Mouse (Mus musculus): ENCODE results near the gene Rnaset2a. TPM values are rescaled to one million over a fixed set of nuclear protein-coding genes. Genes with fewer than 3 reads are reported as not detected.
"Not testable (repeated sequence)": the region's sequence is repeated elsewhere in the genome, so short reads cannot be mapped to it uniquely, and the experiment has no call there.

The Rnaset2a gene
- 10 to 100 TPM; 54.7 to 87.9 (median 79.3) TPM for total RNA-seq (2022)

DNA sequence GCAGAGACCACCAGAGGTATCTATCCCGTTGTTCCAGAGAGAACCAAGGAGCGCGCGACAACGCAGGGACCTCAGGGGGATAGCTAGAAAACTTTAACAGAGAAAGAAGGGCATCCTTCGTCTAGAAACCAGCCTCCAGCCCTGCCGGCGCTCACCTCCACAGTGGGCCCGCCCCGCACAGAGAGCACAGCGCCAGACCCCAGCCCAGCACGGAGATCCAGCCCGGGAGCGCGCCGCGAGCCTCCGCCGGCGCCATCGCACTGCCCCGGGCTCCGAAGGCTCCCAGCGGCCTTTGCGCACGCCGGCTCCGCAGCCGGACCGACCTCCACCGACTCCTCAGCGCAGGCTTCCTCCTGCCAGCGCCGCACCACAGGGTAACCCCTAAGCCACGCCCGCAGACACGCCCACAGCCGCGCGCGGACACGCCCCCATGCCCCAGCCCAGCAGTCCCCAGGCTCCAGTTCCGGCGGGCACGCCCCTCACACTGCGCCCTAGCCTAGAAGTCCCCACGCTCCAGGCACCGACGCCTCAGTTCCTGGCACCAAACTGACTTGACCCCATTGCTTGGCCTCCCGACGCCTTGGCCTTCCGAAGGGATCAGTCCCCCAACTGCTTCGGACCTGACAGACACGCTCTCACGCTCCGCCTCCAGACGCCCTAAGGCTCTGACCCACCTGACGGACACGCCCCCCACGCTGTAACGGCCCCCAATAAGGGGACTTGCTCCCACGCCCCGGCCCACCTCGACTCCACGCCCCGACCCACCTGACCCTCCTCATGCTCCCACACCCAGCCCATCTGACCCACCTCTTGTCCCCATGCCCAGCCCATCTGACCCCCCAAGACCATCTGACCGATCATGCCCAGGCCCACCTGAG lies at the start of gene Rnaset2a, which contains the start of gene Gm49673:
TSS of gene Rnaset2a (minus strand) at position 659 of the 878 bp plus-strand sequence.
TSS of gene Gm49673 (minus strand) at position 350 of the 878 bp plus-strand sequence.
- DNase-seq: peak; percentile 43

DNA sequence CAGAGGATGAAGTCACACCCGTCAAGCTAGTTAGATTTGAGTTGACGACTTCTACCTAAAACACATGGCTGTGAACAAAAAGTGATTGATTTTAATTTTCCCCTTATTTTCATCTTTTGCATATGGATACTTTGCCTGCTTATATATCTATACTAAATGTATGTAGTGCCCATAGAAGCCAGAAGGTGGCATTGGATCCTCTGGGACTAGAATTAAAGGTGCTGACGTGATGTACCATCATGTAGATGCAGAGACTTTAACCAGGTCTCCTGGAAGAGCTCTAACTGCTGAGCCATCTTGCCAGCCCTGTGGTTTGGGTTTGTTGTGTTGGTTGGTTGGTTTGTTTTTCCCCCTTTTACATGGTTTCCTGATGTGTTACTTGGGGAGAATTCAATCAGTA lies 49.8 kb upstream of the Rnaset2a start:
- DNase-seq: no peak

DNA sequence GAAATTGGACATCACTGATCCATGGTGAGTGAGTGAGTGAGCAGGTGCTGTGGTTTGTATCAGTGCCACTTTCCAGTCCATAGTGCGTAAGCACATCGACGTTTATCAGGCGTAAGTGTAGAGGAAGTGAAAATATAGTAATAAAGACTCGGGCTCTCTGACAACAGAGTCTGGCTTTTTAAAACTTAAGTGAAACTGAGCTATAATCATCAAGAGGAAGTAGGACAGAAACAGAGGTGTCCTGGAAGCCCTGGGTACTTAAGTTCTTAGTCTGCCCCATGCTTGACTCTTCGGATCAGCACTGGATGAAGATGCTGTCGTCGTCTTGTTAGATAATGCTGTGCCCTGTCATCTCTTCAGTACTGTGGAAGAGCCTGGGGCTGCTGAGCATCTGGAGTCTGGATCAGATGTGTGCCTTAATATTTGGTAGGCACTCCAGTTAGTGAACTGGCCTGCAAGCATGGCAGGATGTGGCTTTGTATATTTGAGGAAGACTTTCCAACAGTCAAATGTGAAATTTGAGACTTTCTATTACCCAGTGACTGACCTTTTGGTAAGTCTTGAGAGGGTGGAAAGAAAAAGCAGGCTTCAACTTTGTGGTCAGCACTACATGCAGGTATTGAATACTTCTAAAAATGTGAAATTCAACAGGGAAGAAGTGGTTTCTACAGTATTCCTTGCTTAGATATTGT lies 47.9 kb upstream of the Rnaset2a start:
- DNase-seq: no peak

DNA sequence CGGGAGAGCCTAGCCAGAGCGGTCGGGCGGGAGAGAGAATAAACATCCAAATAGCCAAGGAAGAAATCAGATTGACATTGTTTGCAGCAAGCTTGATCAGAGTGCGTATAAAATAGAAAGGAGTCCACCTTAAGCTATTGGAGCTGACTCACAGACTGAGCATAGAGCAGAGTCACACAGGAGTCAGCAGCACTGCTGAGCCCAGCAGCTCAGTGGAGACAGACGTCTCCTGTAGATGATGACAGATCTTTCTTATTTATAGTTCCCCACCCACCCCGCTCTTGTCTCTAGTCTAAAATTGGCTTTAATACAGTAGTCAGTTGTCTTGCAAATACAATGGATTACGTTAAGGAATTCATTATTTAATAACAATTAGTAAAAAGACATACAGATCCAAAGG lies 45.8 kb upstream of the Rnaset2a start:
- DNase-seq: no peak

DNA sequence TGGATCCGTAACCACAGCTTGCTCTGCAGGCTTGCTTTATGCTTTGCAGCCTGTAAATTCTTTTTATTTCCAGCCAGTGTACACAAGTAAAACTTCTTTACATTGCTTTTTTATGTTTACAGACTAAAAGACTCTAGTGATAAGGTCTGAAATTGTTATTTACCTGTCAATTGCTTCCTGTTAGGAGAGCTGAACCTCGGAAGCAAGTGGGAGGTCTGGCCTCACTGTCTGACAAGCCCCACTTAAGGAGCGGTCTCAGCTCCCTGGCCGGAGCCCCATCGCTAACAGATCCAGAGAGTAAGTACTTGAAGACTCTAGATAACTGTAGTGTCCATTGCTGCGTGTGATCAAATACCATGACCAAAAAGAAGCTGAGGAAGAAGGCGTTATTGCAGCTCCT lies 36.3 kb upstream of the Rnaset2a start:
- DNase-seq: no peak

DNA sequence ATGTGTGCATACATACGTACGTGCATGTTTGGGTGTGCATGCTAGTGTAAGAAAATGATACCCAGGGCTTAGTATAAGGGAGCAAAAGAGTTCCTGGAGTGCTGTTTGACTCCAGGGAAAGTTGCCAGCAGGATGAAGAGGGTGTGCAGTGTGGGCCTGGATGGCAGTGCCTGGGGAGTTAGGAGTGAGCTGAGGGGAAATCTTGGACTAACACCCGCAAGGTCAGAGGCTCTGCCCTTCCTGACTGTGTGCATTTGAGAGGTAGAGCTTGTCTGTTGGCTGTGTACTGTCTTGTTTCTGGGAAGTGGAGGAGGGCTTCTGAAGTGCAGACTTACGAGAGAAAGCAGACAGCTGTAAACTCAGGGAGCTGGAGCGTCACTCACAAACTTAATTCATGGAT lies 35.9 kb upstream of the Rnaset2a start:
- no peak for DNase-seq

DNA sequence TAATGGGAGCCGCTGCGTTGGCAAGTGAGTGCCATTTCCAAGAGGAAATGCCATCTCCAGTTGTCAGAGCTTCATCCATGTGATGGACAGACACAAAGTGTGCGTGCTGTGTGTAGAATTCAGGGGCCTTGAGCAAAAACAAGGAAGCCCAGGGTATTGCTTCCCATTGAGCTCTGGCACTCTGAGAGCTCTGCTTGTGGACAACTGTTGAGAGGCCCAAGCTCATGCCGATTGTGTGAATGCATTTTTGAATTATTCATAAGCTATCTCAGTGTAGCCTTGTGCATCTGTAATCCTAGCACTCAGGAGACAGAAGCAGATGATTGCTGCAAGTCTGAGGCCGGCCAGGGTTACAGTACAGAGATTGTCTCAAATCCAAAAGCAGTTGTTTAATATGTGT lies 29.2 kb upstream of the Rnaset2a start:
- no peak for DNase-seq

DNA sequence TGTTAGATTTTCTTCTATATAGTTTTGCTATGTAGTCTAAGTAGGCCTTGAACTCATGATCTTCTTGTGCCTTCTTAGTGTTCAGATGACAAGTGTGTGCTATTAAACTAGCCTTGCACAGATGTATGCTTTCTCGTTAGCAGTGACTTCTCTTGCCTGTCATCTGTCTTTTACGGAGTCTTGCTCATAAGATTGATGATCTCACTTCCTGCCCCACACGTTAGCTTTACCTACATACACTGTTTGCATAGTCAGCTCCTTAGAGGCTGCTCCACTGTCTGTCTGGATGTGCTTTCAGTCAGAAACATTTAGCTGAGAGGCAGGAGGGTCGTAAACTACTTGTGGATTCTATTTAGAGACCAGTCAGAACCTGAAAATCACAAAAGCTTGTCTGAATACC lies 23.2 kb upstream of the Rnaset2a start:
- DNase-seq: no peak

DNA sequence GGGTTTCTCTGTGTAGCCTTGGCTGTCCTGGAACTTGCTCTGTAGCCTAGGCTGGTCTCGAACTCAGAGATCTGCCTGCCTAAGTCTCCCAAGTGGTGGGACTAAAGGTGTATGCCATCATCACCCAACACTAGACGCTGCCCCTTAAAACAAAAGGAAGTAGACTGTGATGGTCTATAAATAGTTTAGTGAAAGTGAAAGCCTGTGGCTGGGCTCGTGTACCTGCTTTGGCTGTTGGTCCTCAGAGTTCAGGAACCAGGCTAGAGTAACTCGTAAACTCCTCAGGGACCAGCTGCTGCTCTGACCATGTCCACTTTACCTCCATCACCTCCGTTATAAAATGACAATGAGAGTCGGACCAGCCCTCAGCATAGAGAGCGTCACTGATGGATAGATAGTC lies 22.4 kb upstream of the Rnaset2a start:
- DNase-seq: no peak

DNA sequence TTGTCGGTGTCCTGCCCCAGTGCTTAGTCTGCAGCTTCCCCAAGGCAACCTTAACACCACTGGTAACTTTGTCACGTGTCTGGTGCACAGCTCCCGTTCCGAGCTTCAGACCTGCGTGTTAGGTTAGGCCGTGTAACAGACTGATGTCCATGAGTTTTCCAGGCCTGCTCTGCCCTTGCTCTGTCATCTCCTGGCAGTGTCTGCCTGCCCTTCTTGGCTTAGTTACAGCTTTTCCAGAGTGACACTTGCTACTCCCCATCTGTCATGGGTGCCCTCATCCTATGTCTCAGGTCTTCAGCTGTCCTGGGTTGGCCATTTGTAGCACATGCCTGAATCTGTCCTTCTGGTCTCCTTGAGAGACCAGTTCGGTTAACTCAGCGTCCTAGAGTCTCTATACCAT lies 19.5 kb upstream of the Rnaset2a start:
- peak; percentile 72 for DNase-seq

DNA sequence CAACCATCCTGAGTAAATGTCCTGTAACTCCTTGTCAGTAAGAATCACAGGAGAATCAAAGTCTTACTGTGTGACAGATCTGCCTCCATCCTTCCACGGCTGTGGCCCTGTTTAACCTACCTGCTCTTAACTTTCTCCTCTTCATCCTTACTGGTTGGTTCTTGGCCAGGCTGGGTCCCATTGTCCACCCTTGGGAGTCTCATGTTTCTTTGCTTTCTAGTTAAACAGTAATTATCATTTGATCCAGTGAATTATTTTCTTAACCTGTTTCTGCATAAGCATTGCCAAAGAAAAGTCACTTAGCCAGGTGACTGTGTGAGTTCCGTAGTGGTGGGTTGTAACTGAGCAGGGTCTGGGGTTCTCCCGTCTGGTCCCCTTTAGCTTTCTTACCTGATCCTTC lies 18.6 kb upstream of the Rnaset2a start:
- not testable (repeated sequence) for DNase-seq

DNA sequence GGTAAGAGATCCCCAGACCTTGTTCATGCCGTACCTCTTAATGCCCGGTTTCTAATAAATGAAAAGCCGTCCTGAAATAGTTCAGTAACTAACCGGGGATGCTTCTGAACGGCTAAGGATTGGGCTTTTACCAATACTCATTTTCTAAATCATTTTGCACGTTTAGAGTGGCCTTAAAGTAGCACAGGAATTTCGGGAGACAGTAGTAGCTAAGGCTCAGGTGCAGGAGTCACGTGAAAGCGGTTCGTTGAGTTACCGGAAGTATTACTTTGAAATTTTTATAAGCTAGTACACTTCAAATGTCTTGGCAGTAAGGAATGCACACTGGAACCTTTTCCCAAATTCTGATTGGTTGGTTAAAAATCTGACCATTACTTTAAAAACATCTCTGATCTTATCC lies 18.1 kb upstream of the Rnaset2a start:
- not testable (repeated sequence) for DNase-seq

DNA sequence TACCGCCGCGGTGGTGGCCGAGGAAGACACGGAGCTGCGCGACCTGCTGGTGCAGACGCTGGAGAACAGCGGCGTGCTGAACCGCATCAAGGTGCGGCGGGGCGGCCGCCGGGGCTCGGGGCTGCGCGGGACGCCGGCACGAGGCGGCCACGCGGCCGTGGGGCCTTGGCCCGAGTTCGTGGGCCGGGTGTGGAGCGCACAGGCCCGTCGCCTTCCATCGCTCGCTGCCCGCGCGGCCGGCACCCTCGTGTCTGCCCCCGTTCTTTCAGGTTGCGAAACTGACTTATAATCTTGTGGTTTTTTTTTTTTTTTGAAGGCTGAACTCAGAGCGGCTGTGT lies 17.7 kb upstream of the Rnaset2a start:
- peak; percentile 24 for DNase-seq

DNA sequence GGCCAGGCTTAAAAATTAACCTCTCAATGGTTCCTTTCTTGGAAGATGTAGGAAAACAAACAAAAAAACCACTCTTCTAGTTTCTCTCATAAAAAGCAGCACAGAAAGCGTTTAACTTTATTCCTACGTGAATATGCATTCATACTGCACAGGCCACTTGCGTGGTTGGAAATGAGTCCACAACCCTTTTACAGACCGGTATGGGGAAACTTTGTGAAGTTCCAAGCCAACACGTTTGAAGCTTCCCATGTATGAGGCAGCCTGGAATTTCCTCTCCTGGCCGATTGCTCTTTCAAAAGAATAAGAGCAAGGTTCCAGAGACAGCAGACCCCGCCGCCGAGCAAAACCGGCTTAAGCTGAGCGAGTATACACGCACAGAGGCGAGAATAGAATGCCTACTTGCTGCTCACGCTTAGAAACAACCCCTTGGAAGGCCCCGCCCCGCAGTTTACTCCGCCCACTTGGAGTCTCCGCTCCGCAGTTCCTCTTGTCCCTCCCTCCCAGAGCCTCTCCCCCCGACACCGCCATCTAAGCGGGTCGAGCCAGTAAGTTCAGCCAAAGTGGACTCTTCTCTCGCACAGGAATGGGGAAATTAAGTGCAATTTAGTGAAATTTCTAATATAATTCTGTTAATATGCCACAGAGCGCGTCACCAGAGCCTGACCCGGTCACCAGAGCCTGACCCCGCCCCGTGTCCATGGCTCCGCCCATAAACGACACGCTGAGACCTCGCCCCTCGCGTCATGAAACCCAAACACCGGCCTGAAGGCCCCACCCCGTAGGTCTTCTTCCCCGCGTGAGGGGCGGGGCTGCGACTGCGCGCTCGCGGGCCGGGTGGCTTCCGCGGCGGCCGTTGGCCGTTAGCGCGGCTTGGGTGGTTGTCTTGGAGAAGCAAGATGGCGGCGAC lies 17.1 kb upstream of the Rnaset2a start, which contains the start of gene Fgfr1op:
TSS of gene Fgfr1op (plus strand) at position 801 of the 907 bp plus-strand sequence.
- peak; percentile 49 for DNase-seq

DNA sequence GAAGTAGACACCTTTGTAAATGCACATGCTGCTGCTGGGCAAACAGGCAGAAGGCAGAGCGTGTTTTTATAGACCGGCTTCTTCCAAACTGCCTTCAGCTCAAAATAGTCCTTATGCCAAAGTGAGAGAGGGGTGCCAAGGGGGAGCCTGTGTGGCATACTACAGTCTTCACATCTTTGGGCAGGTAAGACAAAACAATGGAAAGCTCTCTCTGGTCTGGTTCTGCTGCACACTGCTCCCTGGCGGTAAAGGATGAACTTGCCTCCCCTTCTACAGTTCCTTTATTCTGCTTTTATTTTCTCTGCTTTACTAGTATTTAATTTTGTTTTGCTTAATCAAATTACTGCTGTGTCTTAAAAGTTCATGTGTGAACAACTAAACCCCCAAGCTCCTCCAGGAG lies 13.1 kb upstream of the Rnaset2a start:
- not testable (repeated sequence) for DNase-seq

DNA sequence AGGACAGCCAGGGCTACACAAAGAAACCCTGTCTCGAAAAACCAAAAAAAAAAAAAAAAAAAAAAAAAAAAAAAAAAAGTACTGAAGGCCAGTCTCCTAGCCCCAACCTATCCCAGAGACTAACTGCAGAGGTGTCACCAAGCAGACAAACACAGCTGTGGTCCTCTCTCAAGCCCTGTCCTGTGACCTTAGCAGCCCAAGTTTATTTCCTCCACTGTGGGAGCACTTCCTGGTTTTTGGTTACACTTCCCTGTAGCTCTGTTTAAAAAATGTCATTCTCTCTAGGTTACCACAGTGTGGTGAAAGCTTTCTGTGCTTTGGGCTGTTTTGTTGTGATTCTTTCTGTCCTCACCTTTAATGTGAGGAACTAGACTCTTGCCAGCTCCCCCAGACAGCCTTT lies 10.7 kb upstream of the Rnaset2a start:
- DNase-seq: not testable (repeated sequence)

DNA sequence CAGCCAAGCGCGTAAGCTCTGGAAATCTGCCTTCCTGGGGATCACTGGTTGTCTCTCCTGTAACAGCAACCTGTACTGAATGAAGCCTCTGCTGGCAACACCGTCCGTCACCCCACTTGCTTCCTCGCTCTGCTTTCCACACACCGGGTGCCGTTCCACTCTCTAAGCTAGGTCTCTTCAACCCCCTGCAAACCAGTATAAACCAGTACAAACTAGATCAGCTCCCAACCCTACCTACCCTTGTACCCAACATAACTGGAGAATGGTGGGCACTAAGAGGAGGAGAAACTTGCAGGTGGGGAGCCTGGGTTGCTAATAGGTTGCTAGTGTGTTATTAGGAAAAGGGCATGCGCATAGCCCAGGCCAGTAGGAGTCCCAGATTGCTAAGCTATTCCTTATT lies 8.1 kb upstream of the Rnaset2a start:
- not testable (repeated sequence) for DNase-seq

DNA sequence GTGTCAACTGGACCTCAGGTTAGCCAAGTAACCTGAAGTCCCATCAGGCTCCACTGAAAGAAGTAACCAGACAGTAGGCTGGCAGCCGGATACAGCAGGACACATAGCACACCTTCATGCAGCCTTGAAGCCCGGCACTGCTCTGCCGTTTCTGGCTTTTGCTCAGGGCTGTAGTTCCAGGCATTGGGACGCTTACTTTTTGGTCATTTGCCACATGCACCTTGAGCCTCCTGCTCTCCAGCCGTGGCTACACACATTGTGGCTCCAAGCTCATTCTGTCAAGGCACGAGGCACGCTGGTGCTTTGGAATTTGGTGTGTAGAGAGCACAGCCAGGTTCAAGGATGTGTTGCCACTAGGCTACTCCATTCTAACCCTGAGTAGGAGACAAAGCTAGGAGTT lies 7.1 kb upstream of the Rnaset2a start:
- DNase-seq: not testable (repeated sequence)

DNA sequence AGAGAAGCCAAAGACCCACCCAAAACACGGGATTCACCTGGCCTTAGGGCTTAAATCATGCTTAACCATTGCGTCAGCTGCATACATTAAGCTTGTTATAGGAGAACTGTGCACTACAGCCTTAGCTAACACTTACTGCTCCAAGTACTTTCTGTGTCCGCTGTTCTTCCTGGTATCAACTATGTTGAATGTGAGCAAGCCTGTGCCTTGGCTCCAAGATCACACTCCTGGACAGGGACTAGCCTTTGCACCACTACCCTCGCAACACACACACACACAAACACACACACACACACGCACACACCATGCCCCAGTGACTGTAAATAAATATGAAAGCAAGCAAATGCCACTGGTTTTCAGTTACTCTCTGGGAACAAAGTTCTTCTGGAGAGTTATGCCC lies 966 bp downstream of the Rnaset2a start:
- not testable (repeated sequence) for DNase-seq

DNA sequence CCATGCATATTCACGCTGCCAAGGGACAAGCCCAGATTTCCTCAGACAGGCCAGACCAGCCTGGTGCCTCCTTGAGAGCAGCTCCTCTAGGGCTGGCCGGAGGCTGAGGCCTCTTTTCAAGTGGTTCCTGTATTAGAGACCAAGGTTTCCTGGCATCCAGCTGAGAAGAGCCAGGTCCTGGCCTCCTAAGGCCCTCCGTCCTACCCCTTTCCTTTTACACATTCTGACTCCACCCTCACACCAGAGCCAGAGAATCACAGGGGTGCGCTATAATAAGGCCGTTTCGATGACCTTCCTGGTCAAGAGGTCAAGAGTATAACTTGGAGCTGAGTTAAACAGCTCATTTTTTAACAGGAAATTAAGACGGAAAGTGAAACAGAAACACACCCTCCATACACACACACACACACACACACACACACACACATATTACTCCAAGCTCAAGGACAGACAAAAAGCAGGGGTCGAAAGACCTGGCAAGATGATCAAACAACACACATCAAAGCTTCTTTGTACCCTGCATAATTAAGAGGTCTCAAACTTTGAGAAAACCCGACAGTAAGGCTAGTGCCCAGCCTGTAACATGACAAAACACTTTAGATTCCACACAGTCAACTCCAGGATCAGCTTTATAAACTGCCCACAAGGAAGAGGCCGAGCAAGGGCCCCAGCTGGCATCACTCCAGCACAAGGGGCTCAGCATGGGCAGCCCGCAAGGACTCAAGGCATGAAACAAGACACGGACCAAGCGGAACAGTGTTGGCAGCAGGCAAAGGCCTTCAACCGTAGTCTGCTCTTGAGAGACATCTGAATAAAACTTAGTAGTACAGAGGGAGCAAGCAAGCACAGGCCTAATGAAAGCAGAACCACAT lies 3.9 kb downstream of the Rnaset2a start:
- DNase-seq: peak; percentile 62

DNA sequence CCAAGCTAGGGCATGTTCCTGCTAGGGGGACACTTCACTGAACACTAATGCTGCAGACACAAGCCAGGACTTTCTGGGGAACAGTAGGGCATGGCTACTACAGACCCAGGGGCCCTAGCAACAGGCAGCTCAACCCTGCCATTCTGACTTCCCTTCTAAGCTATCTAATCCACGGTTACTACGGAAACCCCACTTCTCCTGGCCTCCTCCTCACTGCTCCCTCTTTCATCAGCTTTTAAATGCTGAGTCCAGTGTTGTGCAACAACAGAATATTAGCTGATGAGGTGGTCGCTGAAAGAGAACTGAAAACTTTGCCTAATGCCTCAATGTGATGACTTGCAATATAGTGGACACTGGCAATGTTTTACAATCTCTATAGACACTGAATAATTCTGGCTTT lies 7.7 kb downstream of the Rnaset2a start:
- not testable (repeated sequence) for DNase-seq

DNA sequence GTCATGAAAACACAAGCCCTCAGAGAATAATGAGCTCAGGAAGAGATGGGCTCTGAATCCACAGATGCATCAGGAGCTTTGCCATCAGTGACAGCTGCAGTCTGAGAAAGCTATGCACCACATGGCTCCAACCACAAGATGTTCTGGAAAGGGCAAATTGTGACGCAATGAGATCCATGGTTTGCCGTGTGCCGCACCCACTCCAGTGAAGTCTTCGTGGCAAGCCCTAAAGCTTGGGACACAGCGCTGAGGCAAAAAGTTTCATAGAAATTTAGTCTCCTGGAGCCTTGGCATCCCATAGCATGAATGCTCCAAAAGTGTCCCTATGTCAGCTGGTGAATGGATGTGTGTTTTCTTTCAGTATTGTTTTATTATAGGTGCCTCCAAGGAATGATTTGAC lies 9.8 kb downstream of the Rnaset2a start:
- not testable (repeated sequence) for DNase-seq

All from adrenal gland, adult 8-10 months (tissue).